Mouse (Mus musculus): ENCODE data around the gene Mier1. TPM values are rescaled to one million over a fixed set of nuclear protein-coding genes. Genes with fewer than 3 reads are reported as not detected.
"Not testable (repeated sequence)": the region's sequence is repeated elsewhere in the genome, so short reads cannot be mapped to it uniquely, and the experiment has no call there.

The Mier1 gene
- polyA plus RNA-seq, 1 experiment from 2014 or later: 54.5 TPM

DNA sequence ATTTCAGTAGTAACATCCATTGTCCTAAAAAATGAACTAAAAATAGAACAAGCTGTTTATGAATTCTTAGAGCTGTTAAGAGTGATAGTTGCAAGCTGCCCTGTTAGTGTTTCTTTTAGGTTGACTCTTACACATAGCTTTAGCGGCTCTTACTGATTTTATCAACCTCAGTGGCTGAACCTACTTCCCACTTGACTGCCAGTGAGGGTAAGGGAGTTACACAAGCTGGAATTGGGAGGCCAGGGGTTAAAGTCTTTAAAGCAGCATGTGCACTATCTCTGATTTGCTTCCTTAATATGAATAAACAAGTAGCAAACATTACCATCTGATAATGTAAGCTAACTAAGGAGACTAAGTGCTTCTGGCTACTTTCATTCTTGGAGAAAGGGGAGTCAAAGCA, 22.8 kb downstream of the Mier1 start:
- Histone ChIP-seq H3K36me3 (ENCODE audit: control insufficient read depth, insufficient read depth, low read length) (peaks cover 36% of the 10 kb centered on the region), H3K4me1 (ENCODE audit: control insufficient read depth, insufficient read depth, low read length) (no peaks in the 10 kb centered on the region), H3K9ac (ENCODE audit: low read depth, low read length) (no peak overlapping the region), H3K9me3 (ENCODE audit: control insufficient read depth, low read length) (no peaks in the 10 kb centered on the region), H3K27ac (ENCODE audit: low read depth, low read length) (no peak overlapping the region), H3K27me3 (ENCODE audit: control insufficient read depth, insufficient read depth, low read length) (no peaks in the 10 kb centered on the region), H3K4me3 (ENCODE audit: low read length) (no peak overlapping the region), H3K4me2 (replicated peaks; ENCODE audit: low read depth, low read length) (no peak overlapping the region)
- ATAC-seq (ENCODE audit: low FRiP score, low TSS enrichment): no peak
- 73% methylated on average over 1 of the region's 1 CpGs for WGBS

DNA sequence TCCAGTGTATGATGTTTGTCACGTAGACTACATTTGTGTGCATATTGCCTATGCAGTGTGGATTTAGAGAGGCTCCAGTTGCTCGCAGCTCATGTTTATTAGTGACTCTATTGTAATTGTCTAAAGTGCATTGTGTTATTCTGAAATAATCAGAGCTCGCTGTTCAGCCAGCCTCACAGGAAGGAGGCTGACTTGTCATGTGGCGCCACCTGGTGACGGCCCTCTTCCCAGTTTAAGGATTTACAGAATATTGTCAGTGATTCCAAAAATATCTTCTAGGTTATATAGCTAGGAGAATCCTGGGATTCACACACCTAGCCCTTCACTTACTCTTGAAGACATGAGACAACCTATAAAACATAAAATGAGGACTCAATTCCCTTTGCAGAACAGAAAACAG, 32.1 kb downstream of the Mier1 start:
- ATAC-seq (ENCODE audit: low FRiP score, low TSS enrichment): 0 out of 2 replicates have a peak, but pooled peaks have one; percentile 43
- H3K9ac ChIP-seq (ENCODE audit: low read depth, low read length): no peak overlapping the region
- no peak overlapping the region for H3K4me2 ChIP-seq (replicated peaks; ENCODE audit: low read depth, low read length)
- 51% methylated on average over 5 of the region's 5 CpGs for WGBS
- no peaks in the 10 kb centered on the region for H3K9me3 ChIP-seq (ENCODE audit: control insufficient read depth, low read length)
- peaks cover 72% of the 10 kb centered on the region for H3K36me3 ChIP-seq (ENCODE audit: control insufficient read depth, insufficient read depth, low read length)
- H3K4me1 ChIP-seq (ENCODE audit: control insufficient read depth, insufficient read depth, low read length): no peaks in the 10 kb centered on the region
- no peaks in the 10 kb centered on the region for H3K27me3 ChIP-seq (ENCODE audit: control insufficient read depth, insufficient read depth, low read length)
- H3K4me3 ChIP-seq (ENCODE audit: low read length): no peak overlapping the region
- H3K27ac ChIP-seq (ENCODE audit: low read depth, low read length): no peak overlapping the region

- Histone ChIP-seq H3K4me2 (replicated peaks; ENCODE audit: low read depth, low read length) (no peak overlapping the region), H3K27me3 (ENCODE audit: control insufficient read depth, insufficient read depth, low read length) (no peaks in the 10 kb centered on the region), H3K4me3 (ENCODE audit: low read length) (no peak overlapping the region), H3K27ac (ENCODE audit: low read depth, low read length) (no peak overlapping the region), H3K36me3 (ENCODE audit: control insufficient read depth, insufficient read depth, low read length) (peaks cover 84% of the 10 kb centered on the region), H3K9me3 (ENCODE audit: control insufficient read depth, low read length) (no peaks in the 10 kb centered on the region), H3K9ac (ENCODE audit: low read depth, low read length) (no peak overlapping the region), H3K4me1 (ENCODE audit: control insufficient read depth, insufficient read depth, low read length) (no peaks in the 10 kb centered on the region)
- ATAC-seq (ENCODE audit: low FRiP score, low TSS enrichment): no peak
- 87% methylated on average over 5 of the region's 5 CpGs for WGBS
These were observed 37.8 kb downstream of the Mier1 start for GRCm38 (mm10) chr4:103151946-103152345.

GRCm38 (mm10) chr4:103158781-103159180, 44.6 kb downstream of the Mier1 start:
- H3K36me3 ChIP-seq (ENCODE audit: control insufficient read depth, insufficient read depth, low read length): peaks cover 71% of the 10 kb centered on the region

DNA sequence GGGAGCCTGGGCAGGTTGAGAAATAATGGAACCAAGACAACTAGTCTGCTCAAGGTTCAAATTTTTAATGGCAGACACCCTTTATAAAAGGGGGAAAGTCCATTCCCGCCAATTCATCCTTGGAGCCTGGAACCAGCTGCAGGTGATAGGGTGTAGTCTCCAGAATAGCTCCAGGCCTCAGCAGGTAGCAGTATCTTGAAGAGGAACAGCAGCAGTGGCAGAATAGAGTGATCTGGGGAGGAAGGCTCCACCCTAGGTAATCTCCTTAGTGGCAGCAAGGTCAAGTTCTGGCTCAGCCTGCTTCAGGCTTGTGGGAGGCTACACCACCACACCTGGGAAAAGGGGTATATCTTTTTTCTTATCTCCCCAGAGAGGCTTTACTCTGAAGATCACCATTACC, 52.0 kb downstream of the Mier1 start:
- 94% methylated on average over 1 of the region's 1 CpGs for WGBS
- not testable (repeated sequence) for H3K27ac ChIP-seq (ENCODE audit: low read depth, low read length); ATAC-seq (ENCODE audit: low FRiP score, low TSS enrichment); H3K4me1 ChIP-seq (ENCODE audit: control insufficient read depth, insufficient read depth, low read length); H3K4me3 ChIP-seq (ENCODE audit: low read length); H3K27me3 ChIP-seq (ENCODE audit: control insufficient read depth, insufficient read depth, low read length); H3K9me3 ChIP-seq (ENCODE audit: control insufficient read depth, low read length); H3K4me2 ChIP-seq (replicated peaks; ENCODE audit: low read depth, low read length); H3K9ac ChIP-seq (ENCODE audit: low read depth, low read length)
- peaks cover 41% of the 10 kb centered on the region for H3K36me3 ChIP-seq (ENCODE audit: control insufficient read depth, insufficient read depth, low read length)

More at GRCm38 (mm10) chr4:103158781-103159180, 44.6 kb downstream of the Mier1 start:
- H3K4me2 ChIP-seq (replicated peaks; ENCODE audit: low read depth, low read length): no peak overlapping the region
- no peaks in the 10 kb centered on the region for H3K4me1 ChIP-seq (ENCODE audit: control insufficient read depth, insufficient read depth, low read length)
- no peak overlapping the region for H3K27ac ChIP-seq (ENCODE audit: low read depth, low read length)
- H3K4me3 ChIP-seq (ENCODE audit: low read length): no peak overlapping the region
- 95% methylated on average over 4 of the region's 4 CpGs for WGBS
- no peaks in the 10 kb centered on the region for H3K27me3 ChIP-seq (ENCODE audit: control insufficient read depth, insufficient read depth, low read length)
- H3K9me3 ChIP-seq (ENCODE audit: control insufficient read depth, low read length): no peaks in the 10 kb centered on the region
- ATAC-seq (ENCODE audit: low FRiP score, low TSS enrichment): no peak
- H3K9ac ChIP-seq (ENCODE audit: low read depth, low read length): no peak overlapping the region

DNA sequence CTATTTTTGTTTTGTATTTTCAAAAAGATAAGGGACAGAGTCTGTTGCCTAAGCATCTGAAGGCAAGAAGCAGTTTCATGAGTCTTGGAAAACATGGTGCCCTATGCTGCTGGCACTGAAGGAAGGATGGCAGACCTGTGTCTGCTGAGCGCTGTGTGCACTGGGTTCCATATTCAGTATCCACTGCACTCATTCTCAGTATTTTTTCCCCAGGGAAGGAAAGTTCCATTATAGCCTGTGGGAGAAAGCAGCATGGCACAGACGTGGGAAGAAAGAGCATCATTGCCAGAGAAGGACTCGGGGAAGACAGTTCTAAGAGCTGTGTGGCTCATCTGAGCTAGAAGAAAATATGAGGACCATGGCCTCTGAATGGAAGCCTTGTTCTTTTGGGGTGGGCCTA, 57.1 kb downstream of the Mier1 start:
- Histone ChIP-seq H3K4me2 (replicated peaks; ENCODE audit: low read depth, low read length) (no peak overlapping the region), H3K4me3 (ENCODE audit: low read length) (no peak overlapping the region), H3K36me3 (ENCODE audit: control insufficient read depth, insufficient read depth, low read length) (peaks cover 10% of the 10 kb centered on the region; the same call in 1 of the 2 replicates), H3K9me3 (ENCODE audit: control insufficient read depth, low read length) (no peaks in the 10 kb centered on the region), H3K27me3 (ENCODE audit: control insufficient read depth, insufficient read depth, low read length) (no peaks in the 10 kb centered on the region), H3K4me1 (ENCODE audit: control insufficient read depth, insufficient read depth, low read length) (no peaks in the 10 kb centered on the region), H3K27ac (ENCODE audit: low read depth, low read length) (no peak overlapping the region), H3K9ac (ENCODE audit: low read depth, low read length) (no peak overlapping the region)
- WGBS: 93% methylated on average over 3 of the region's 3 CpGs
- ATAC-seq (ENCODE audit: low FRiP score, low TSS enrichment): no peak

GRCm38 (mm10) chr4:103173507-103173906, 59.3 kb downstream of the Mier1 start:
- H3K9ac ChIP-seq (ENCODE audit: low read depth, low read length): no peak overlapping the region
- no peak overlapping the region for H3K4me3 ChIP-seq (ENCODE audit: low read length)
- peak; percentile 81; the same call in 1 of the 2 replicates for ATAC-seq (ENCODE audit: low FRiP score, low TSS enrichment)
- no peaks in the 10 kb centered on the region for H3K9me3 ChIP-seq (ENCODE audit: control insufficient read depth, low read length)
- H3K27ac ChIP-seq (ENCODE audit: low read depth, low read length): no peak overlapping the region
- H3K36me3 ChIP-seq (ENCODE audit: control insufficient read depth, insufficient read depth, low read length): peaks cover 13% of the 10 kb centered on the region; the same call in 1 of the 2 replicates
- H3K4me1 ChIP-seq (ENCODE audit: control insufficient read depth, insufficient read depth, low read length): no peaks in the 10 kb centered on the region
- no peak overlapping the region for H3K4me2 ChIP-seq (replicated peaks; ENCODE audit: low read depth, low read length)
- H3K27me3 ChIP-seq (ENCODE audit: control insufficient read depth, insufficient read depth, low read length): no peaks in the 10 kb centered on the region
- 33% methylated on average over 6 of the region's 6 CpGs for WGBS

DNA sequence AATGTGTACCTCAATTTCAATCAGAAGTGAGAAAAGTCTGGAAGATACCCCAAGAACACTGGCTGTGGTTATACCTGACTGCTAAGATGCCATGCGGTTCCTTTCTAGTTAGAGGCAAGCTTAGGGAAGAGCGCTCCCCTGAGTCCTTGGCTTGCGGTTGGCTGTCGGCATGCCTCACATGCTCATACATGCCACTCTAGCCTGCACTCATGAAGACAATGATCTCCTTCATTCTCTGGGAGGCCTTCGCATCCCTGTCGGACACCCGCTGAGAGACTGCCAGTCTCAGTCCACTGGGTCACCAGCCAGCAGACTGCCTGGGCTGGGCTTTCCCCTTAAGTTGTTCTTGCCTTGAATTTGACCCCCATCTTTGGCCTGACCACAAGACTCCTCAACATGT, 59.8 kb downstream of the Mier1 start:
- WGBS: 92% methylated on average over 7 of the region's 7 CpGs
- Histone ChIP-seq H3K4me3 (ENCODE audit: low read length) (no peak overlapping the region), H3K4me2 (replicated peaks; ENCODE audit: low read depth, low read length) (no peak overlapping the region), H3K27me3 (ENCODE audit: control insufficient read depth, insufficient read depth, low read length) (no peaks in the 10 kb centered on the region), H3K36me3 (ENCODE audit: control insufficient read depth, insufficient read depth, low read length) (peaks cover 13% of the 10 kb centered on the region; the same call in 1 of the 2 replicates), H3K9ac (ENCODE audit: low read depth, low read length) (no peak overlapping the region), H3K4me1 (ENCODE audit: control insufficient read depth, insufficient read depth, low read length) (no peaks in the 10 kb centered on the region), H3K9me3 (ENCODE audit: control insufficient read depth, low read length) (no peaks in the 10 kb centered on the region), H3K27ac (ENCODE audit: low read depth, low read length) (no peak overlapping the region)
- no peak for ATAC-seq (ENCODE audit: low FRiP score, low TSS enrichment)

GRCm38 (mm10) chr4:103177681-103178080, 63.5 kb downstream of the Mier1 start:
- Histone ChIP-seq H3K36me3 (ENCODE audit: control insufficient read depth, insufficient read depth, low read length) (peaks cover 4% of the 10 kb centered on the region; the same call in 1 of the 2 replicates), H3K9me3 (ENCODE audit: control insufficient read depth, low read length) (no peaks in the 10 kb centered on the region), H3K4me2 (replicated peaks; ENCODE audit: low read depth, low read length) (no peak overlapping the region), H3K27me3 (ENCODE audit: control insufficient read depth, insufficient read depth, low read length) (no peaks in the 10 kb centered on the region), H3K27ac (ENCODE audit: low read depth, low read length) (no peak overlapping the region), H3K4me1 (ENCODE audit: control insufficient read depth, insufficient read depth, low read length) (no peaks in the 10 kb centered on the region), H3K9ac (ENCODE audit: low read depth, low read length) (no peak overlapping the region), H3K4me3 (ENCODE audit: low read length) (no peak overlapping the region)
- ATAC-seq (ENCODE audit: low FRiP score, low TSS enrichment): no peak
- WGBS: 76% methylated on average over 1 of the region's 1 CpGs

Measured in kidney, embryonic 14.5 days (tissue).